Mouse (Mus musculus) heart, embryonic 12.5 days (tissue): ENCODE data around the gene Cadm1. TPM values are rescaled to one million over a fixed set of nuclear protein-coding genes. Genes with fewer than 3 reads are reported as not detected.

Experiments
- ATAC-seq: fragments of 200-750 bp; cut with Nextera tagmentation; 2 replicates; pipeline ENCODE4 v1.8.0; 2017; ENCODE audit warnings: moderate TSS enrichment, moderate library complexity; ENCODE audit not compliant: insufficient number of reproducible peaks, low FRiP score
- H3K27ac ChIP-seq: fragments of 300-500 bp; sonication (generic); 2 replicates; pipeline ENCODE4 v1.5.1; 2016; ENCODE audit warnings: mild to moderate bottlenecking, moderate library complexity; ENCODE audit not compliant: poor library complexity, severe bottlenecking
- H3K27me3 ChIP-seq: fragments of 300-500 bp; sonication (generic); replicated peaks from 2 replicates; pipeline ENCODE4 v1.6.1; 2016; ENCODE audit warnings: mild to moderate bottlenecking, moderate library complexity
- H3K36me3 ChIP-seq: fragments of 300-500 bp; sonication (generic); 2 replicates; pipeline ENCODE4 v1.6.1; 2016; ENCODE audit warnings: mild to moderate bottlenecking, moderate library complexity
- H3K4me1 ChIP-seq: fragments of 300-500 bp; sonication (generic); replicated peaks from 2 replicates; pipeline ENCODE4 v1.6.1; 2016; ENCODE audit warnings: mild to moderate bottlenecking
- H3K4me2 ChIP-seq: fragments of 300-500 bp; sonication (generic); 2 replicates; pipeline ENCODE4 v1.6.1; 2016; ENCODE audit warnings: mild to moderate bottlenecking, moderate library complexity
- H3K4me3 ChIP-seq: fragments of 300-500 bp; sonication (generic); 2 replicates; pipeline ENCODE4 v1.5.1; 2016; ENCODE audit warnings: mild to moderate bottlenecking
- H3K9ac ChIP-seq: fragments of 300-500 bp; sonication (generic); 2 replicates; pipeline ENCODE4 v1.6.1; 2016; ENCODE audit warnings: mild to moderate bottlenecking, moderate library complexity
- H3K9me3 ChIP-seq: fragments of 300-500 bp; sonication (generic); replicated peaks from 2 replicates; pipeline ENCODE4 v1.6.1; 2016; ENCODE audit warnings: mild to moderate bottlenecking, moderate library complexity
- WGBS: fragments of 180-500 bp; shearing (Covaris S2); methylation state at CpG from one replicate; pipeline ENCODE4 v1.1.7; 2016; 5-methylcytosine and 5-hydroxymethylcytosine counted together
- polyA plus RNA-seq: library from polyadenylated mRNA; unstranded; fragments of >200 nt; fragmentation: Nextera tagmentation; extraction: Ambion mirVana; gene quantifications from 2 replicates; pipeline ENCODE4 v1.2.1, GENCODE M21; 2016

Cadm1 gene
- polyA plus RNA-seq, 1 experiment from 2014 or later: 18.7 TPM

DNA sequence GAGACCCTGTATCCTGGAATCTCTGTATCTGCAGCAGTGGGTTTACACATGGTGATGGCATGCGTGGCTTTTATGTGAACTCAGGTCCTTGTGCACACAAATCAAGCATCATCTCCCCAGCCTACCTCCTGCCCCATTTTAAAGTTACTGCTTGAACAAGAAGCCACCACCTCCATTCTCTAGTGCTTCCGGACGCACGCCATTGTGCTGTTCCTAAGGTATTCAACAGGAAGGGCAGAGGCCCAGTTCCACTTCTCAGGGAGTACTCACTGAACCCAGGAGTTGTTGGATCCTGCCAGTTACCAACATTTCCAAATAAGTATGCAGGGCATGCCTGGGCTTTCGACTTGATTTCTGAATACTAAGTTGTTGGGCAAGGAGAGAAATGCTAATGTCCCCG lies 49.5 kb downstream of the Cadm1 start:
- no peak overlapping the region for H3K4me3 ChIP-seq
- no peaks in the 10 kb centered on the region for H3K9me3 ChIP-seq
- no peaks in the 10 kb centered on the region for H3K36me3 ChIP-seq
- H3K27me3 ChIP-seq: no peaks in the 10 kb centered on the region
- H3K9ac ChIP-seq: no peak overlapping the region
- H3K4me2 ChIP-seq: no peak overlapping the region
- no peak for ATAC-seq
- H3K27ac ChIP-seq: no peak overlapping the region
- H3K4me1 ChIP-seq: peaks cover 18% of the 10 kb centered on the region
- WGBS: 89% methylated on average over 6 of the region's 6 CpGs

DNA sequence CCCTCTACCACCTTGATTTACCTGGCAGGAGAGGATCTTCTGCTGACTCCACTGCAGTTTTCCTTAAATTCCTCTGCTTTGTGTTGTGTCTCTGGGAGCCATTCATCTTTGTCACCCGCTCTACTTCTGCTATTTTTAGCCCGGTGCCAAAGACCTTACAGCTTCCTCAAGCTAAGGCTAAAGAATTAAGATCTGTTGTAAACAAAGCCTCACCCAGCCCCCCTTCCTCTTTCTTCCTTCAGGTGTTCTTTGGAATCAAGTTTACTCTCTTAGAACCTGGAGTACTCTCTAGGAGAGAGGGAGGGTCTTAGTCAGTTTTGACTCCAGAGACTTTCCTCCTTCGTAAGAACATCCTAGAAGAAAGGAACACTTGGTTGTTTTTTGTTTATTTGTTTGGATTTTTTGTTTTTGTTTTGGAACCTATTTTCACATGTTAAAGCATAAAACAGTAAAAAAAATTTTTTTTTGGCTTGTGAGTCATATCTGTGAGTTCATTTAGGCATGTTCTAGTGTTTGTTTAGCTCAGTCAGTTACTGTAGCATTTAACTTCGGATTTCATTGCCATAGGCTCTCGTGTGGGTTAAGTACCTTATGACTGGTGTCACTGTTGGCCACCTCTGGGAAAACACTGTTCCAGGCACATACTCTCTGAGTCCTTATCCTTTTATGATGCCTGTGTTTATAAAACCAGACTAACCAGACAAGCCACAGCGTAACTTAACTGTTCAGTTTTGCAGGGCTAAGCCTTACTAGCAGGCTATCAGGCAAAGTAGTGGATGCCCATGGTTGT lies 51.8 kb downstream of the Cadm1 start:
- Histone ChIP-seq H3K27ac (no peak overlapping the region), H3K27me3 (no peaks in the 10 kb centered on the region; the same call in 1 of the 2 replicates), H3K4me2 (no peak overlapping the region), H3K9me3 (no peaks in the 10 kb centered on the region), H3K4me3 (no peak overlapping the region), H3K4me1 (peaks cover 8% of the 10 kb centered on the region), H3K9ac (no peak overlapping the region), H3K36me3 (no peaks in the 10 kb centered on the region)
- WGBS: 59% methylated on average over 6 of the region's 6 CpGs
- ATAC-seq: no peak

DNA sequence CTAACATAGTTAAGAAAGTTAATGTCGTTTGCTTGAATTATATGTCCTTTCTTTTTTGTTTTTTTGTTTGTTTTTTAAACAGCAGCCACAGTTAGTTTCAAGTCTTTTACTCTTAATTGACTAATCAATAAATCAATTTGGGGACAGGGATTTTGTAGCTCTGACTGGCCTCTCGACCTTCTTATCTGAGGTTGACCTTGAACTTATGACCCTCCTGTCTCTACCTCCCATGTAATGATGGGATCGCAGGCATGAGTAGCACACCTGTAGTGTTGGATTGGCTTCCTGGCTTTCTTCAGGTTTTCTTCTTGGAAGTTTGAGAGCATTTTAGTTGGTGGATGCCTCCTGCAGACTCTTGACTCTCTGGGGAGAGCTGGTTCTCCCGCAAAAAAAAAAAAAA lies 53.3 kb downstream of the Cadm1 start:
- Histone ChIP-seq H3K27ac (no peak overlapping the region), H3K27me3 (no peaks in the 10 kb centered on the region; the same call in 1 of the 2 replicates)
- WGBS: 79% methylated on average over 4 of the region's 4 CpGs

DNA sequence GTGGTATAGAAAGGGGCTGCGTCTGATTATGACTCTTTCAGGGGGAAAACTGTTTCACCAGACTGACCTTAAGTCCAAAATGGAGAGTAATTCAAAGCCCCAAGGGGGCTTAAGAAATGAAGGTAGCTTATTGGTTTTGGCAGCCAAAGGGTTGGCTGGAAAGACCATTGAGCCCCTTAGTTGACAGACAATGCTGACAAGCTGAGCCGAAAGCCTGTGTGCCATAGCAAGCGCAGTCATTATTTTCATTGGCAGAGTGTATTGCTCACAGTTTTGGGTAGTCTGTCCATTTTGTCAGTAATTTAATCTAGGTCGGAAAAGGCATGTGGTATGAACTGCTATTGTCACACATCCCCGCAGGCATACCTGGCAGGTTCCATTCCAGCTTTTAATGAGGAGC lies 56.2 kb downstream of the Cadm1 start:
- WGBS: 76% methylated on average over 5 of the region's 5 CpGs
- Histone ChIP-seq H3K4me2 (no peak overlapping the region), H3K4me3 (no peak overlapping the region), H3K9me3 (no peaks in the 10 kb centered on the region), H3K9ac (no peak overlapping the region), H3K27ac (no peak overlapping the region), H3K4me1 (peaks cover 14% of the 10 kb centered on the region), H3K36me3 (no peaks in the 10 kb centered on the region), H3K27me3 (no peaks in the 10 kb centered on the region; the same call in 1 of the 2 replicates)
- no peak for ATAC-seq

More for the DNA sequence above, 53.3 kb downstream of the Cadm1 start:
- Histone ChIP-seq H3K4me3 (no peak overlapping the region), H3K36me3 (no peaks in the 10 kb centered on the region), H3K4me2 (no peak overlapping the region), H3K9ac (no peak overlapping the region), H3K4me1 (peaks cover 8% of the 10 kb centered on the region), H3K9me3 (no peaks in the 10 kb centered on the region)
- no peak for ATAC-seq

DNA sequence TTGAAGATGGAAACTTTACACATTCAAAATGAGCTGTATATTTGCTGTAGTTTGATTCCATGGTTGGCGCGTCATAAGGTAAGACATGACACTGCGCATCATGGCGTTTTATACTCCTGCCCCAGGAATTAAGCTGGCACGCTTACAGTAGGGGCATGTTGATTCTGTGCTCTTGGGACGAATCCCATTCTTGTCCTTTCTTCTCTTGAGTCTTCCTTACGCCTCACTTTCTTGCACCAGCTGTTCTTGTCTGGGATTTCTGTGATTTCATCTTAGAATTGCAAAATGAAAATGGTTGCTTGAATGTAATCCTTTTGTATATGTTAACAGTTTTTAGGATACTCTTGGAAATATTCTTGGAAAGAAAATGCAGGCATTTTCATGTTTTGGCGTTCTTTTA lies 56.9 kb downstream of the Cadm1 start:
- no peak overlapping the region for H3K4me3 ChIP-seq
- no peak overlapping the region for H3K4me2 ChIP-seq
- ATAC-seq: no peak
- peaks cover 9% of the 10 kb centered on the region for H3K4me1 ChIP-seq
- H3K27me3 ChIP-seq: no peaks in the 10 kb centered on the region; the same call in 1 of the 2 replicates
- H3K36me3 ChIP-seq: no peaks in the 10 kb centered on the region
- H3K27ac ChIP-seq: no peak overlapping the region
- no peak overlapping the region for H3K9ac ChIP-seq
- H3K9me3 ChIP-seq: no peaks in the 10 kb centered on the region
- WGBS: 89% methylated on average over 8 of the region's 8 CpGs

DNA sequence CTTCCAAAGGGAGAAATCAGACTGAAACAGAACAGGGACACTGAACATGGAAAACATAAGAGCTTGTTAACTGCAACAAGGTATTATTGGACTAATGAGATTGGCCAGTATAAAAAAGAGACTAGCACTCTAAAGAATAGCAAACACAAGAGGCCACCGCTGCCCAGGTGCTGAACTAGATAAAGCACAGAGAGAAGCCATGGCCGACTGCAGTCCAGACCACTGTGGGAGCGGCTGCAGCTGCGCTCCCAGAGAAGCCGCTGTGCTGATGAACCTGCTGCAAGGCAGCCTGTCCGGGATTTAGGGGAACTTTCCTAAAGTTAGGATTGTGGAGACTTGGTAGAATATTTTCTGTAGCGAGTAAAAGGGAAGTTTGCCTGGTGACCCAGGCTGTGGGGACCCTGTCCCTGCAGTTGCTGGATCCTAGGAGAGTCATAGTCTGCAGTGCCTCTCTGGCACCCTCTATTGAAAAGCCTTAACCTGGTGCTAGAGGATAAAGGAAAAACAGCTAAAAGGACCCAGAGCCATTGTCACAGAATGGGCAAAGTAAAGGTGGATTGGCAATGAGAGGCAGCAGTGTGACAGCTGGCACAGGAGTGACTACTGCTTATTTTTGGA lies 57.7 kb downstream of the Cadm1 start:
- no peaks in the 10 kb centered on the region for H3K36me3 ChIP-seq
- H3K4me1 ChIP-seq: peaks cover 9% of the 10 kb centered on the region
- H3K4me2 ChIP-seq: peak overlapping the region; percentile 58
- WGBS: 27% methylated on average over 7 of the region's 7 CpGs
- no peaks in the 10 kb centered on the region for H3K9me3 ChIP-seq
- H3K27me3 ChIP-seq: no peaks in the 10 kb centered on the region; the same call in 1 of the 2 replicates
- no peak for ATAC-seq
- no peak overlapping the region for H3K27ac ChIP-seq
- peak overlapping the region; percentile 25; the same call in 1 of the 2 replicates for H3K4me3 ChIP-seq
- H3K9ac ChIP-seq: 0 out of 2 replicates have a peak overlapping the region, but pooled peaks have one; percentile 17

DNA sequence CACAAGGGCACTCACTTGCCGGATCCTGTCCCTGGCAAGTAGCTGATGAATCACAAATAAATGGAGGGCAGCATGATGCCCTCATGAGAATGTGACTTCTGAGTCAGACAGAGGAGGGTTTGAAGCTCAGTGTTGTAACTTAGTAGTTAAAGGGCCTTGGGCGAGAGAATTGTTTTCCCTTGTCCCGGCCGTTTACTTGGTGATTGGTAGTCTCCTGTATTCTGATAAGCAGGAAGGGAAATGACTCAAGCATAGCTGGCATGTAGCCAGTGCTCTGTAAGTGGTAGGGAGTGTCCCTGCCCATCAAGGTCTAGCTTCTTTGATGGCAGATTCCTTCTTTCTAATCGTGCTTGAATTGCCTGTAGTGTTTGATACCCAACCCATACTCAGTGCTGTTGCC lies 59.9 kb downstream of the Cadm1 start:
- peak; percentile 59; the same call in 1 of the 2 replicates for ATAC-seq
- WGBS: 12% methylated on average over 5 of the region's 5 CpGs

DNA sequence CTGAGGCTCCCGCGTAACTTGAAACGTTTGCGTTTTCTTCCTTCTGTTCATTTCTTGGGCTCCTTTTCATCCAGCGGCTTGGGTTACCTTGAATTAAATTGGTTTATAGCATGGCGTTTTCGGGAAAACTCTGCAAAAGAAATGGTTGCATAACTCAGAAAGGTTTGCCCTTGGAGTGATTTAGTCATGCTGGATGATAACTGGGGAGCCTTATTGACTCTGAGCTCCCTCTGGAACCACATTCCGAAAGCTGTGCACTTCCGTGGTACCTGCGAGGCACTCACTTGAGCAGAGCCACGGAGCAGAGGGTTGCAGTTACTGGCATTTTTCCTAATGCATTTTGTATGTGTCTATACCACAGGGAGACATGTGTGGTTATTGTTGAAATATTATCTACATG lies 71.6 kb downstream of the Cadm1 start:
- Histone ChIP-seq H3K4me2 (no peak overlapping the region), H3K4me1 (peaks cover 5% of the 10 kb centered on the region), H3K9ac (no peak overlapping the region), H3K27me3 (no peaks in the 10 kb centered on the region), H3K36me3 (no peaks in the 10 kb centered on the region), H3K9me3 (no peaks in the 10 kb centered on the region), H3K4me3 (no peak overlapping the region), H3K27ac (no peak overlapping the region)
- ATAC-seq: no peak
- WGBS: 88% methylated on average over 11 of the region's 11 CpGs

More for the DNA sequence above, 59.9 kb downstream of the Cadm1 start:
- Histone ChIP-seq H3K4me3 (no peak overlapping the region), H3K36me3 (no peaks in the 10 kb centered on the region), H3K4me2 (peak overlapping the region; percentile 5; the same call in 1 of the 2 replicates), H3K27ac (peak overlapping the region; percentile 62), H3K9ac (no peak overlapping the region), H3K4me1 (peaks cover 9% of the 10 kb centered on the region), H3K9me3 (no peaks in the 10 kb centered on the region), H3K27me3 (no peaks in the 10 kb centered on the region; the same call in 1 of the 2 replicates)

DNA sequence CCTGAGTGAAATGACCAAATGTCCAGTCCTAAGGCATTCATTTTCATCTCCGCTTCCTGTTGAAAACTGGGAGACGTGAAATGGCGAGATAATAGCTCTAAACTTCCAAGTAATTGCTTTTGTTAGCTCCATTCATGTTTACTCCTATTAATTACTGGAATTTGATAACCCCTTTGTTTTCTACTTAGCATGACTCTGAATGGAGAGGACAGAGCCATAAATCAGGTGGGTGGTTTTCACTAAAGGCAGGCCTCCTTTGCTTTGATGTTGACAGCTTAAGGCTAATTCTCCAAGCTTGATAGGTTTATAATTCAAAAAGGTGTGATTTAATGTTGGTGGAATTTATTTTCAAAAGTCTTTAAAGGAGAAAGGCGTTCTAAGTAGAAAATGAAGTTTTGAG lies 74.0 kb downstream of the Cadm1 start:
- Histone ChIP-seq H3K36me3 (no peaks in the 10 kb centered on the region), H3K4me2 (no peak overlapping the region), H3K27me3 (no peaks in the 10 kb centered on the region; the same call in 1 of the 2 replicates), H3K4me1 (no peaks in the 10 kb centered on the region), H3K9me3 (no peaks in the 10 kb centered on the region), H3K4me3 (no peak overlapping the region), H3K9ac (no peak overlapping the region), H3K27ac (no peak overlapping the region)
- WGBS: 72% methylated on average over 4 of the region's 4 CpGs
- no peak for ATAC-seq

DNA sequence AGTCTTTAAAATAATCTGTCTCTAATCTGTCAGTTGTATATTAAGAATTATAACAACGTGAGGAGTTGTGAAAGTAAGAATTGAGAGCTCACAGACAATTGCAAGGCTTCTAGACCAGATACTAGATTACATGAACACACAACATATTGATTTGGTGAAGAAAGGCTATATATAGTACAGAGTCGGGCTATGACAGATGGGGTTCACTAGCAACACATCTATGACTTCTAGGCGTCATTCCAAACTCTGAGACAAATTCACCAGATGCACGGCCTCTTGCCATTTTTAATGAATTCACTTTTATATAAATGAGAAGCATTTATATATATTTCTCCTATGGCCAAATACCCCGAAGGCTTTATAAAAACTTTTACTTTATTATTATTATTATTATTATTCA lies 75.7 kb downstream of the Cadm1 start:
- H3K4me2 ChIP-seq: no peak overlapping the region
- H3K4me1 ChIP-seq: 0 out of 2 replicates have a peak, but pooled peaks cover 8% of the 10 kb centered on the region
- H3K27ac ChIP-seq: no peak overlapping the region
- ATAC-seq: no peak
- H3K4me3 ChIP-seq: no peak overlapping the region
- 77% methylated on average over 5 of the region's 5 CpGs for WGBS
- no peak overlapping the region for H3K9ac ChIP-seq
- H3K27me3 ChIP-seq: no peaks in the 10 kb centered on the region; the same call in 1 of the 2 replicates
- H3K9me3 ChIP-seq: no peaks in the 10 kb centered on the region
- H3K36me3 ChIP-seq: no peaks in the 10 kb centered on the region

DNA sequence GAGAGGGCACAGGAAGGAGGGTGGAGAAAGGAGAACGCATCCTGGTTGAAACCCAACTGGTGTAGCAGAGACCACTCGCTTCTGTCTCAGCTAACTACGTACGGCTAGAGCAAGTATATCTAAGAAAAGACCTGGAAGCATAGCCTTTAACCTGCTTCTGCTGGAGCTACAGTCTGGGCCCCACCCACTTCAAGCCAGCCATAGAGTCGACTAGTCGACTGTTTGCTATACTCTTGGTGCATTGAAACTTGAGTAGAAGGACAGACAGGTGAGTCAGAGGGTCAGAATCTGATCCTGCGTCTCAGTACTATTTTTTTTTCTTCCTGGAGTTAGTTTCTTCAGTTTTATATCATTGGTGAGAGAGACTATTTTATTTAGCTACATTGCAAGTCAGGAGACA lies 78.5 kb downstream of the Cadm1 start:
- WGBS: 67% methylated on average over 7 of the region's 7 CpGs
- 0 out of 2 replicates have a peak, but pooled peaks cover 9% of the 10 kb centered on the region for H3K4me1 ChIP-seq
- H3K4me3 ChIP-seq: no peak overlapping the region
- ATAC-seq: no peak
- no peak overlapping the region for H3K4me2 ChIP-seq
- H3K27me3 ChIP-seq: no peaks in the 10 kb centered on the region; the same call in 1 of the 2 replicates
- no peak overlapping the region for H3K27ac ChIP-seq
- no peaks in the 10 kb centered on the region for H3K9me3 ChIP-seq
- H3K9ac ChIP-seq: no peak overlapping the region
- H3K36me3 ChIP-seq: no peaks in the 10 kb centered on the region
